In the genomic region with DNA sequence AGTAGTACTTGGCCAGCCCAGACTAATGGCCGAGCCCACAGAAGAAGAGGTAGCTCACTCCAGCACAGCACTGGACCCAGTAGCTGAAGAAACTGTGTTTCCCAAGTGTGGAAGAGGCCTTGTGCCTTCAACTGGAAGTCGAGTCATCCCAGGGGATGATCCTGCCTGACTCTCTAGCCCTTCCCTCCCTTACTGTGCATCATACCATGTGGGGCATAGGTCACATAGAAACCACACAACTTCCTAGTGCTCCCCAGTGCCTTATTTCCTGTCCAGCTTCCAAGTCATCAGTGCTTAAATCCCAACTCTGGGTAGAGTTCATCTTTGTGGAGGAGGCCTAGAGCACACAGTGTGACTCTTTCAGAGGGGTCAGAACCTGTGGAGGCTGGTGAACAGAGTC, we compare ENCODE assay signal across 22 mouse cellular contexts.
A peak's percentile ranks its signal among the peaks of the same experiment; 100 is the strongest.
DNase-seq lines count a peak whose midpoint lies in the region; ATAC-seq and TF ChIP-seq lines count a peak whose summit lies in the region.
"Had no signal": no experiment of that assay in that cellular context is flagged by ENCODE, and none has a peak within 500 bp of the region (broad histone marks: within the 10 kb centered on the region; RNA-seq: fewer than 3 reads in every experiment).

No protein-coding gene starts in this region.

- 0 out of 2 replicates have a peak, but pooled peaks have one; percentile 7 for TF ChIP-seq CTCF in testis, adult 2 months (IDR thresholded peaks at IDR 0.05; ENCODE audit: control insufficient read depth, insufficient read depth, insufficient replicate concordance, low read depth, low read length)

- H3K9me3 ChIP-seq in forebrain, embryonic 13.5 days (replicated peaks): no peaks in the 10 kb centered on the region
- no peaks in the 10 kb centered on the region for H3K9me3 ChIP-seq in forebrain, embryonic 14.5 days (replicated peaks; ENCODE audit: control insufficient read depth, low read length)
- H3K9me3 ChIP-seq: embryonic facial prominence, embryonic 15.5 days; forebrain, embryonic 10.5 days; heart, embryonic 12.5 days; hindbrain, embryonic 10.5 days had no signal

- peaks cover 38% of the 10 kb centered on the region for H3K36me3 ChIP-seq in forebrain, embryonic 13.5 days (ENCODE audit: poor library complexity, severe bottlenecking)
- H3K36me3 ChIP-seq in forebrain, embryonic 14.5 days (ENCODE audit: control insufficient read depth, insufficient read depth, low read length): peaks cover 44% of the 10 kb centered on the region
- no peaks in the 10 kb centered on the region for H3K36me3 ChIP-seq in testis, adult 2 months (ENCODE audit: control insufficient read depth, insufficient read depth, low read length)

- H3K4me2 ChIP-seq in forebrain, embryonic 13.5 days: no peak overlapping the region
- H3K4me2 ChIP-seq in forebrain, embryonic 14.5 days (ENCODE audit: low read length): no peak overlapping the region
- H3K4me2 ChIP-seq: embryonic facial prominence, embryonic 15.5 days; heart, embryonic 12.5 days; hindbrain, embryonic 14.5 days had no signal

- ATAC-seq in forebrain, embryonic 13.5 days: 0 out of 2 replicates have a peak, but pooled peaks have one; percentile 1
- no peak for ATAC-seq in forebrain, embryonic 14.5 days

- DNase-seq in forebrain, embryonic 14.5 days (ENCODE audit: low spot score): no peak
- no peak for DNase-seq in testis, postnatal 14 days (ENCODE audit: low spot score)
- no peak for DNase-seq in Muller cell, postnatal 12 days (ENCODE audit: inconsistent ontology term)
- DNase-seq in gastrocnemius, postnatal 10 days: no peak
- DNase-seq: adrenal gland, adult 2 months; adrenal gland, postnatal 25 days; cerebellum, adult 11 months; cerebellum, adult 8-10 months; cerebellum, postnatal 14 days; embryo, embryonic 11 days; gastrocnemius, postnatal 14 days had no signal

- H3K4me1 ChIP-seq in forebrain, embryonic 13.5 days: no peaks in the 10 kb centered on the region
- H3K4me1 ChIP-seq in forebrain, embryonic 14.5 days (ENCODE audit: control insufficient read depth, insufficient read depth, low read length): no peaks in the 10 kb centered on the region
- H3K4me1 ChIP-seq in testis, adult 2 months (ENCODE audit: control insufficient read depth, insufficient read depth, low read length): no peaks in the 10 kb centered on the region
- H3K4me1 ChIP-seq in brown adipose tissue, adult 24 weeks (ENCODE audit: control insufficient read depth, insufficient read depth, insufficient read length, low read length): peaks cover 8% of the 10 kb centered on the region; the same call in 1 of the 2 replicates
- H3K4me1 ChIP-seq: embryonic facial prominence, embryonic 15.5 days; forebrain, embryonic 10.5 days; heart, embryonic 12.5 days; hindbrain, embryonic 10.5 days had no signal

- H3K4me3 ChIP-seq in forebrain, embryonic 13.5 days: no peak overlapping the region
- no peak overlapping the region for H3K4me3 ChIP-seq in forebrain, embryonic 14.5 days (ENCODE audit: low read depth, low read length)
- H3K4me3 ChIP-seq in testis, adult 2 months (ENCODE audit: control insufficient read depth, low read depth, low read length): no peak overlapping the region
- no peak overlapping the region for H3K4me3 ChIP-seq in brown adipose tissue, adult 24 weeks (ENCODE audit: insufficient read depth, low read depth, low read length)
- H3K4me3 ChIP-seq: embryonic facial prominence, embryonic 15.5 days; erythroblast, embryonic 14.5 days; forebrain, embryonic 10.5 days; heart, adult 2 months; heart, embryonic 12.5 days; hindbrain, embryonic 10.5 days had no signal

- 89% methylated on average over 2 of the region's 2 CpGs for WGBS in forebrain, embryonic 13.5 days
- whole genome bisulfite sequencing in forebrain, embryonic 14.5 days: 89% methylated on average over 2 of the region's 2 CpGs

- no peak overlapping the region for H3K27ac ChIP-seq in forebrain, embryonic 13.5 days
- H3K27ac ChIP-seq in forebrain, embryonic 14.5 days (ENCODE audit: low read depth, low read length): no peak overlapping the region
- no peak overlapping the region for H3K27ac ChIP-seq in testis, adult 2 months (ENCODE audit: control insufficient read depth, insufficient read depth, low read depth, low read length)
- peak overlapping the region; percentile 46 for H3K27ac ChIP-seq in brown adipose tissue, adult 24 weeks (replicated peaks; ENCODE audit: low read depth, low read length)
- H3K27ac ChIP-seq: embryonic facial prominence, embryonic 15.5 days; forebrain, embryonic 10.5 days; heart, adult 2 months; hindbrain, embryonic 10.5 days; hindbrain, embryonic 14.5 days had no signal

- no peak for TF ChIP-seq POLR2A in testis, adult 2 months (IDR thresholded peaks at IDR 0.05; ENCODE audit: control insufficient read depth, low read depth, low read length)

- no peak overlapping the region for H3K9ac ChIP-seq in forebrain, embryonic 13.5 days
- no peak overlapping the region for H3K9ac ChIP-seq in forebrain, embryonic 14.5 days (ENCODE audit: low read length)
- H3K9ac ChIP-seq: embryonic facial prominence, embryonic 15.5 days; heart, embryonic 12.5 days; hindbrain, embryonic 14.5 days had no signal

- H3K27me3 ChIP-seq in forebrain, embryonic 13.5 days: no peaks in the 10 kb centered on the region
- H3K27me3 ChIP-seq in forebrain, embryonic 14.5 days (replicated peaks; ENCODE audit: control insufficient read depth, insufficient read depth, low read length): no peaks in the 10 kb centered on the region
- H3K27me3 ChIP-seq in testis, adult 2 months (ENCODE audit: control insufficient read depth, insufficient read depth, low read length): no peaks in the 10 kb centered on the region
- H3K27me3 ChIP-seq: embryonic facial prominence, embryonic 15.5 days; heart, embryonic 12.5 days; Patski had no signal
